Mouse (Mus musculus): Measurements from ENCODE around the gene Las1l. TPM values are rescaled to one million over a fixed set of nuclear protein-coding genes. Genes with fewer than 3 reads are reported as not detected.
"Not testable (repeated sequence)": the region's sequence is repeated elsewhere in the genome, so short reads cannot be mapped to it uniquely, and the experiment has no call there.

The Las1l gene
- total RNA-seq (2021), result 10 to 100 TPM; 43.5 to 49.9 TPM

GRCm38 (mm10) chrX:95956497-95957293 is at the start of gene Las1l:
TSS of gene Las1l (minus strand) at chrX:95956962.
- peak; percentile 61 to 71 for DNase-seq (ENCODE audit: extremely low spot score in 1 of 2, low spot score in 1 of 2)

- no peak for DNase-seq (ENCODE audit: extremely low spot score in 1 of 2, low spot score in 1 of 2)
These were observed 49.6 kb upstream of the Las1l start for GRCm38 (mm10) chrX:96006395-96006794.

- no peak for DNase-seq (ENCODE audit: extremely low spot score in 1 of 2, low spot score in 1 of 2)
These were observed 42.8 kb upstream of the Las1l start for GRCm38 (mm10) chrX:95999601-96000000.

DNA sequence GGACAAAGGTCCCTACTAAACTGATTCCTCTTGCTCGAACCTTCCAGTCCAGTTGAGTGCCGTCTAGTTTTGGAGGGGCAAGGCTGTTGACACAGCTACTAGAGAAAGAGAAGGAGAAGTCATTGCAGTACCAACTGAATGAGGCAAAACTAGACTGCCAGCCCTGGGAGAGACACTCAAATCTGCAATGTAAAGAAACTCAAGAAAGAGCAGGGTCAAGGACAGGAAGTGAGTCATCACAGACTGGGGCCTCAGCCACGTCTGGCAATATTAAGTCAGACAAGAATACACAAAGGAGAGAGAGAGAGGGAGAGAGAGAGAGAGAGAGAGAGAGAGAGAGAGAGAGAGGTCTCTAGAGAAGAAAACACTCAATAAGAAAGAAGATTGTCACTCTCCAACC is 36.4 kb upstream of the Las1l start:
- no peak for DNase-seq (ENCODE audit: extremely low spot score in 1 of 2, low spot score in 1 of 2)

GRCm38 (mm10) chrX:95969936-95970335 is 13.2 kb upstream of the Las1l start:
- no peak for DNase-seq (ENCODE audit: extremely low spot score in 1 of 2, low spot score in 1 of 2)

DNA sequence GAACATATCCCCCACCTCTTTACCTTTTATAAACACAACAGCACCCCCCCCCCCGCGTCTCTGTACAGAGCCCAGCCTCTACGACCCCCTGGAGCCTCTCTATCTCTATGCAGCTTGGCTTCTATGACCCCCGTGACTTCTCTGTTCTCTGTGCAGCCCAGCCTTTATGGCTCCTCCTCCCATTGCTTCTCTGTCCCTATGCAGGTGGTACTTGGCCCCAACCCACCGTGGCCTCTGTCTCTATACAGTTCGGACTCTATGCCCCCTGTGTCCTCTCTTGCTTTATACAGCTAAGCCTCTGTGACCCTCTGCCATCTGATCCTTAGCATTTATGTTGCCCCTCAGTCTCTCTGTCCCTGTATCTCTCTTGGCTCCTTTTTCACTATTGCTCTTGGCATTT is 12.4 kb upstream of the Las1l start:
- DNase-seq (ENCODE audit: extremely low spot score in 1 of 2, low spot score in 1 of 2), result no peak

DNA sequence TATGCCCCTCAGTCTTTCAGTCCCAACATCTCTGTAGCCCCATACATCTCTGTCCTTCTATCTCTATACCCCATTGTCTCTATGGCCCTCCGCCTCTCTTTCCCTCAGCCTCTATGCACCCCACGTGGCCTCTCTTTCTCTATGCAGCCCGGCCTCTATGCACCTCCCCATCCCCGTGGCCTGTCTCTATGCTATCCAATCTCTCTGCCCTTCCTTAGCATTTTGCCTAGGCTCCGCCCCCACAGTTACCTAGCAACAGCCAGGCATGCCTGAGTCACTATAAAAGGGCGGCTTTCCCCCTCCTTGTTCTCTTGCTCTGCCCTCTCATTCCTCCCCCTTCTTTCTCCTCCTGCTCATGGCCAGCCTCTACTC is 11.8 kb upstream of the Las1l start:
- DNase-seq (ENCODE audit: extremely low spot score in 1 of 2, low spot score in 1 of 2), result peak; percentile 32 to 42

GRCm38 (mm10) chrX:95967847-95968593 is 11.3 kb upstream of the Las1l start:
- no peak for DNase-seq (ENCODE audit: extremely low spot score in 1 of 2, low spot score in 1 of 2)

DNA sequence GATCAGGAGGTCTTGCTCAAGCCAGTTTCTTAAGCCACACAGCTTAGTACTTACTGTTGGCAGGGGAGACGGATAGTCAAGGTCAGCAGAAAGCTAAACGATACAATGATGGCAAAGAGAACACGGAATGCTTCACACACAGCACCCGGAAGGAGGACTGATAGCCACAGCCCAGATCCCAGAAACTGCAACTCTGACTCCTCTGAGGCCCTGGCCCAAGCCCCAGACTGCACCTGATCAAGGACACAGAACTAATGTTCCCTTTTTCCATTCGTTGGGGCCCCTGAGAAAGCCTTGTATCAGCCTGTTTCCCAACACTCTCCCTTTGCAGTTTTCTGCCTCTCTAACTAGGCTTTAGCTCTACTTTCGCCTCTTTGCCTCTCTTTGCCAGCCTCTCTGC is 8.3 kb upstream of the Las1l start:
- DNase-seq (ENCODE audit: extremely low spot score in 1 of 2, low spot score in 1 of 2), result no peak

GRCm38 (mm10) chrX:95963366-95963765 is 6.6 kb upstream of the Las1l start:
- no peak for DNase-seq (ENCODE audit: extremely low spot score in 1 of 2, low spot score in 1 of 2)

DNA sequence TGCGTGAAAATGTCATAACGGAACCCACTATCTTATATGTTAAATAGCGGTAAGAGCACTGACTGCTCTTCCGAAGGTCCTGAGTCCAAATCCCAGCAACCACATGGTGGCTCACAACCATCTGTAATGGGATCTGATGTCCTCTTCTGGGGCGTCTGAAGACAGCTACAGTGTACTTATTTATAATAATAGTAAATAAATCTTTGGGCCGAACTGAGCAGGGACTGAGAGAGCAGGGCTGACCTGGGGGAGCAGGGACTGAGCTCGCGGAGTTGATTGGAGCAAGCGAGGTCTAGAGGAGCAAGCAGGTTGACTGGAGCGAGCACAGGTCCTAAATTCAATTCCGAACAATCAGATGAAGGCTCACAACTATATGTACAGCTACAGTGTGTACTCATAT is 699 bp upstream of the Las1l start:
- DNase-seq (ENCODE audit: extremely low spot score in 1 of 2, low spot score in 1 of 2), result not testable (repeated sequence)

GRCm38 (mm10) chrX:95950776-95951175 is 6.0 kb downstream of the Las1l start:
- DNase-seq (ENCODE audit: extremely low spot score in 1 of 2, low spot score in 1 of 2), result peak in 1 of 2 experiments; percentile 46

DNA sequence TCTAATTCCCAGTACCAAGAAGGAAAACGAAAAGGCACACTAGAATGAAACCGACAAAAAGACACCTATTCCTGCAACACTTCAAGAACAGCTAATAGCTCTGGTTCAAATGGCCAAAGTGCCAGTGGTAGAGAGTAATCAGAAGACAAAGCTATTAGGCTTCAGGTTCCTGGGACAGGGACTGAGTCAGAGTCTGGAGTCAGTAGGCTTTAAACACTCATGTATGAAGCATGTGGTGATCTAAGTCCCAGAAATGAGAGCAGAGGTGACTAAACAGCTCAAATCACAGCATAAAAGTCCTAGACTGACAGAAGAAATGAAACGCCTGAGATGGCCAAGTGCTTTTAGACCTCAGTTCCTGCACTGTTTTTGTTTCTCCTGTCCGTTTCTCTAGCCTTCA is 8.6 kb downstream of the Las1l start:
- no peak for DNase-seq (ENCODE audit: extremely low spot score in 1 of 2, low spot score in 1 of 2)

DNA sequence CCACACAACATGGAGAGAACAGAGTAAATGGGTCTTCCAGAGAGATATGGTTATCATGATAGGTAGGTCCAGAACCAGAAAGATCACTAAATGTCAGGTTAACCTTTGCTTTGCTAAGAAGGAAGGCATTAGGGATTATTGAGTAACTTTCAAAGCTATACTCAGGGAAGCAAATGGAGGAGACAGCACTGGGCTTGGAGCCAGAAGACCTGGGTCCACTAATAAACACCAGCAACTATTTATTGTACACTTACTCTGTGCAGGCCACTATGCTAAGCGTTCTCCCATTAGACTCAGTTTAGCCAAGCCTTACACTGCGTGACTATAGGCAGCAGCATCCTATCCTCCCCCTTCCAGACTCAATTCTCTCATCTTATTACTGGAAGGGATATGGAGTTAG is 11.3 kb downstream of the Las1l start:
- no peak for DNase-seq (ENCODE audit: extremely low spot score in 1 of 2, low spot score in 1 of 2)

DNA sequence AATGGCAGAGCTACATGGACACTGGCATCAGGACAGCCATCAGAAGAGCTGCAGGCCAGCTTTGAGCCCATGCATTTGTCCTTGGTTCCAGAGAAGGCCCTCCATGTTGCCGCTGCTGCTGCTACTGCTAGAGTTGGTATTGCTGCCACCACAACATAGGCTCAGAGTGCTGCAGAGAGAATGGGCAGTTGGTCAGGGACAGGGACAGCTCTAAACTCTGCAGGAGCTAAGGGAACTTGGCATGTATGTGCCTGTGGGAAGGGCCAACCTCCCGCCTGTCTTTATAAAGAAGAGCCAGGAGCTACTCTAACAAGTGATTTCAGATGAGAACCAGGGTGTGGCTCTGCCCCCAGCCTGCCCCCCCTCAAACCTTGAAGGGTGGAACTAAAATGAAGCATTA is 21.3 kb downstream of the Las1l start:
- DNase-seq (ENCODE audit: extremely low spot score in 1 of 2, low spot score in 1 of 2), result no peak

GRCm38 (mm10) chrX:95902716-95903115 is 54.0 kb downstream of the Las1l start:
- no peak for DNase-seq (ENCODE audit: extremely low spot score in 1 of 2, low spot score in 1 of 2)

Other genes with a start within 250 kb of the Las1l start
- 10 to 100 TPM; 37.2 to 41.6 TPM for gene Zc3h12b, start 245.3 kb downstream of the Las1l start, total RNA-seq (2021)
- 10 to 100 TPM; 17.8 to 18.4 TPM for gene Msn, start 139.1 kb upstream of the Las1l start, total RNA-seq (2021)